Mouse (Mus musculus) naive thymus-derived CD4-positive, alpha-beta T cell, adult 2 months (primary cell): ENCODE data around the gene Chd2.
"Not testable (repeated sequence)": the region's sequence is repeated elsewhere in the genome, so short reads cannot be mapped to it uniquely, and the experiment has no call there.

Experiments
- DNase-seq: peaks from one replicate; pipeline ENCODE4 v3.0.0-alpha.2; 2011; ENCODE audit warnings: low read depth

Gene Chd2

GRCm38 (mm10) chr7:73521277-73522193 is 20.1 kb downstream of the Chd2 start:
- DNase-seq = no peak

- no peak for DNase-seq
Observed at GRCm38 (mm10) chr7:73520231-73520630, 21.4 kb downstream of the Chd2 start.

GRCm38 (mm10) chr7:73519060-73519796 is 22.4 kb downstream of the Chd2 start:
- DNase-seq = no peak

GRCm38 (mm10) chr7:73518373-73518980 is 23.2 kb downstream of the Chd2 start:
- DNase-seq = not testable (repeated sequence)

- no peak for DNase-seq
Observed at GRCm38 (mm10) chr7:73517432-73518054, 24.1 kb downstream of the Chd2 start.

- no peak for DNase-seq
Observed at GRCm38 (mm10) chr7:73516820-73517219, 24.8 kb downstream of the Chd2 start.

GRCm38 (mm10) chr7:73514560-73514959 is 27.1 kb downstream of the Chd2 start:
- DNase-seq = no peak

GRCm38 (mm10) chr7:73512422-73512821 is 29.2 kb downstream of the Chd2 start:
- no peak for DNase-seq

- no peak for DNase-seq
Observed at GRCm38 (mm10) chr7:73508688-73509087, 32.9 kb downstream of the Chd2 start.

- DNase-seq = no peak
Observed at GRCm38 (mm10) chr7:73507491-73507890, 34.1 kb downstream of the Chd2 start.

- DNase-seq = no peak
Observed at GRCm38 (mm10) chr7:73506852-73507251, 34.8 kb downstream of the Chd2 start.

- no peak for DNase-seq
Observed at GRCm38 (mm10) chr7:73505266-73505665, 36.4 kb downstream of the Chd2 start.

GRCm38 (mm10) chr7:73498200-73498599 is 43.4 kb downstream of the Chd2 start:
- no peak for DNase-seq

- DNase-seq = no peak
Observed at GRCm38 (mm10) chr7:73489261-73489660, 52.4 kb downstream of the Chd2 start.

- DNase-seq = peak; percentile 62
Observed at GRCm38 (mm10) chr7:73481094-73481493, 60.5 kb downstream of the Chd2 start.

- DNase-seq = peak; percentile 70
Observed at GRCm38 (mm10) chr7:73479506-73479905, 62.1 kb downstream of the Chd2 start.

GRCm38 (mm10) chr7:73478157-73479058 is 63.2 kb downstream of the Chd2 start:
- peak; percentile 49 for DNase-seq

- DNase-seq = no peak
Observed at GRCm38 (mm10) chr7:73467741-73468140, 73.9 kb downstream of the Chd2 start.

GRCm38 (mm10) chr7:73463546-73463945 is 78.1 kb downstream of the Chd2 start:
- no peak for DNase-seq

- no peak for DNase-seq
Observed at GRCm38 (mm10) chr7:73454113-73454512, 87.5 kb downstream of the Chd2 start.

GRCm38 (mm10) chr7:73452187-73452808 is 89.3 kb downstream of the Chd2 start:
- DNase-seq = no peak
